Mouse (Mus musculus) lung, postnatal 0 days (tissue): ENCODE measurements around the gene Fbln5. TPM values are rescaled to one million over a fixed set of nuclear protein-coding genes. Genes with fewer than 3 reads are reported as not detected.
A peak's percentile ranks its signal among the peaks of the same experiment; 100 is the strongest.

Experiments used
- ATAC-seq: fragments of 200-750 bp; cut with Nextera tagmentation; 2 replicates; pipeline ENCODE4 v1.8.0; 2017; ENCODE audit warnings: moderate library complexity
- DNase-seq: peaks from one replicate; pipeline ENCODE4 v3.0.0-alpha.2; 2016; ENCODE audit warnings: low spot score
- H3K27ac ChIP-seq: fragments of 300-500 bp; sonication (generic); 2 replicates; pipeline ENCODE4 v1.5.1; 2014; ENCODE audit warnings: antibody characterized with exemption, mild to moderate bottlenecking, low read length, mixed read lengths
- H3K27me3 ChIP-seq: fragments of 300-500 bp; sonication (generic); replicated peaks from 2 replicates; pipeline ENCODE4 v1.6.1; 2014; ENCODE audit warnings: low read length, mixed read lengths; ENCODE audit not compliant: insufficient read depth
- H3K36me3 ChIP-seq: fragments of 300-500 bp; sonication (generic); 2 replicates; pipeline ENCODE4 v1.6.1; 2014; ENCODE audit warnings: low read length, mixed read lengths; ENCODE audit not compliant: insufficient read depth
- H3K4me1 ChIP-seq: fragments of 300-500 bp; sonication (generic); 2 replicates; pipeline ENCODE4 v1.6.1; 2014; ENCODE audit warnings: antibody characterized with exemption, low read depth, low read length, mixed read lengths; ENCODE audit not compliant: insufficient read depth
- H3K4me2 ChIP-seq: fragments of 300-500 bp; sonication (generic); replicated peaks from 2 replicates; pipeline ENCODE4 v1.6.1; 2014; ENCODE audit warnings: low read depth, mild to moderate bottlenecking, low read length, moderate library complexity, mixed read lengths
- H3K4me3 ChIP-seq: fragments of 300-500 bp; sonication (generic); 2 replicates; pipeline ENCODE4 v1.5.1; 2014; ENCODE audit warnings: low read depth, low read length
- H3K9ac ChIP-seq: fragments of 300-500 bp; sonication (generic); replicated peaks from 2 replicates; pipeline ENCODE4 v1.6.1; 2014; ENCODE audit warnings: low read depth, mild to moderate bottlenecking
- H3K9me3 ChIP-seq: fragments of 300-500 bp; sonication (generic); 2 replicates; pipeline ENCODE4 v1.6.1; 2016; ENCODE audit warnings: low read length, mixed read lengths
- CTCF ChIP-seq: IDR thresholded peaks from 2 replicates; pipeline ENCODE4 v1.5.1; 2016; ENCODE audit warnings: antibody characterized with exemption, mild to moderate bottlenecking
- EP300 ChIP-seq: IDR thresholded peaks from 2 replicates; pipeline ENCODE4 v1.6.1; 2016; ENCODE audit warnings: antibody characterized with exemption, mild to moderate bottlenecking, control low read depth
- WGBS: fragments of 180-500 bp; shearing (Covaris S2); extraction: QIAGEN DNeasy Blood & Tissue Kit; methylation state at CpG from one replicate; pipeline ENCODE4 v1.1.7; 2014; 5-methylcytosine and 5-hydroxymethylcytosine counted together
- polyA plus RNA-seq: library from polyadenylated mRNA; unstranded; fragments of >200 nt; fragmentation: Nextera tagmentation; extraction: Ambion mirVana; gene quantifications from 2 replicates; pipeline ENCODE4 v1.2.1, GENCODE M21; 2015

Fbln5 gene
- polyA plus RNA-seq, 1 experiment from 2014 or later = 408 TPM

GRCm38 (mm10) chr12:101831221-101831620, 12.4 kb upstream of the Fbln5 start:
- peak overlapping the region; percentile 47; the same call in 1 of the 2 replicates for H3K27ac ChIP-seq

GRCm38 (mm10) chr12:101823161-101823560, 4.3 kb upstream of the Fbln5 start:
- 88% methylated on average over 4 of the region's 4 CpGs for WGBS
- H3K36me3 ChIP-seq = no peaks in the 10 kb centered on the region

More at GRCm38 (mm10) chr12:101831221-101831620, 12.4 kb upstream of the Fbln5 start:
- DNase-seq (no peak), ATAC-seq (no peak)
- Histone ChIP-seq H3K9ac (no peak overlapping the region), H3K9me3 (no peaks in the 10 kb centered on the region), H3K4me2 (no peak overlapping the region), H3K27me3 (no peaks in the 10 kb centered on the region), H3K4me3 (no peak overlapping the region), H3K36me3 (0 out of 2 replicates have a peak, but pooled peaks cover 8% of the 10 kb centered on the region), H3K4me1 (peaks cover 4% of the 10 kb centered on the region)
- 42% methylated on average over 4 of the region's 4 CpGs for WGBS
- TF ChIP-seq EP300 (no peak), CTCF (no peak)

GRCm38 (mm10) chr12:101821596-101821995, 2.7 kb upstream of the Fbln5 start:
- H3K9me3 ChIP-seq = no peaks in the 10 kb centered on the region
- H3K4me1 ChIP-seq = peaks cover 9% of the 10 kb centered on the region; the same call in 1 of the 2 replicates
- no peaks in the 10 kb centered on the region for H3K27me3 ChIP-seq
- TF ChIP-seq EP300 (no peak), CTCF (no peak)
- H3K4me2 ChIP-seq = no peak overlapping the region
- H3K4me3 ChIP-seq = no peak overlapping the region
- DNase-seq = no peak
- ATAC-seq = no peak
- H3K9ac ChIP-seq = no peak overlapping the region
- 10% methylated on average over 3 of the region's 3 CpGs for WGBS
- no peaks in the 10 kb centered on the region for H3K36me3 ChIP-seq
- H3K27ac ChIP-seq = no peak overlapping the region

More at GRCm38 (mm10) chr12:101823161-101823560, 4.3 kb upstream of the Fbln5 start:
- no peak for DNase-seq
- Histone ChIP-seq H3K4me3 (no peak overlapping the region), H3K4me2 (no peak overlapping the region), H3K9me3 (no peaks in the 10 kb centered on the region), H3K27ac (no peak overlapping the region), H3K27me3 (no peaks in the 10 kb centered on the region), H3K9ac (no peak overlapping the region), H3K4me1 (peaks cover 7% of the 10 kb centered on the region; the same call in 1 of the 2 replicates)
- no peak for ATAC-seq
- TF ChIP-seq CTCF (no peak), EP300 (no peak)

GRCm38 (mm10) chr12:101819570-101819969, 715 bp upstream of the Fbln5 start:
- ATAC-seq (no peak), DNase-seq (no peak)
- Histone ChIP-seq H3K36me3 (no peaks in the 10 kb centered on the region), H3K27me3 (no peaks in the 10 kb centered on the region), H3K4me1 (peaks cover 12% of the 10 kb centered on the region; the same call in 1 of the 2 replicates), H3K4me2 (peak overlapping the region; percentile 92), H3K27ac (peak overlapping the region; percentile 87; the same call in 1 of the 2 replicates), H3K9ac (peak overlapping the region; percentile 41; the same call in 1 of the 2 replicates), H3K9me3 (no peaks in the 10 kb centered on the region), H3K4me3 (peak overlapping the region; percentile 55)
- TF ChIP-seq CTCF (no peak), EP300 (no peak)
- WGBS = 35% methylated on average over 9 of the region's 9 CpGs

GRCm38 (mm10) chr12:101818246-101818607, 628 bp downstream of the Fbln5 start:
- Histone ChIP-seq H3K27ac (peak overlapping the region; percentile 87), H3K4me1 (peaks cover 12% of the 10 kb centered on the region; the same call in 1 of the 2 replicates), H3K27me3 (no peaks in the 10 kb centered on the region), H3K9ac (peak overlapping the region; percentile 41; the same call in 1 of the 2 replicates), H3K9me3 (no peaks in the 10 kb centered on the region), H3K36me3 (no peaks in the 10 kb centered on the region), H3K4me2 (peak overlapping the region; percentile 92), H3K4me3 (peak overlapping the region; percentile 55)
- peak; percentile 48 for DNase-seq
- ATAC-seq = no peak
- 13% methylated on average over 11 of the region's 11 CpGs for WGBS
- TF ChIP-seq EP300 (no peak), CTCF (no peak)

GRCm38 (mm10) chr12:101816810-101817209, 2.0 kb downstream of the Fbln5 start:
- H3K4me1 ChIP-seq = peaks cover 12% of the 10 kb centered on the region; the same call in 1 of the 2 replicates
- peak; percentile 72 for TF ChIP-seq CTCF
- no peak for TF ChIP-seq EP300
- H3K36me3 ChIP-seq = peaks cover under 1% of the 10 kb centered on the region; the same call in 1 of the 2 replicates
- ATAC-seq (peak; percentile 58), DNase-seq (peak; percentile 75)
- no peaks in the 10 kb centered on the region for H3K9me3 ChIP-seq
- H3K27me3 ChIP-seq = no peaks in the 10 kb centered on the region
- peak overlapping the region; percentile 92 for H3K4me2 ChIP-seq
- H3K9ac ChIP-seq = no peak overlapping the region
- WGBS = 42% methylated on average over 5 of the region's 5 CpGs
- H3K4me3 ChIP-seq = peak overlapping the region; percentile 8; the same call in 1 of the 2 replicates
- H3K27ac ChIP-seq = no peak overlapping the region
